Mouse (Mus musculus) intestine, embryonic 16.5 days (tissue): ENCODE results near the gene Nol3. TPM values are rescaled to one million over a fixed set of nuclear protein-coding genes. Genes with fewer than 3 reads are reported as not detected.
A peak's percentile ranks its signal among the peaks of the same experiment; 100 is the strongest.

Experiments used
- ATAC-seq: fragments of 200-750 bp; cut with Nextera tagmentation; 2 replicates; pipeline ENCODE4 v1.8.0; 2017; ENCODE audit warnings: moderate TSS enrichment, moderate library complexity
- H3K27ac ChIP-seq: fragments of 300-500 bp; sonication (generic); 2 replicates; pipeline ENCODE4 v1.5.1; 2014; ENCODE audit warnings: mild to moderate bottlenecking, low read length
- H3K27me3 ChIP-seq: fragments of 300-500 bp; sonication (generic); replicated peaks from 2 replicates; pipeline ENCODE4 v1.6.1; 2014; ENCODE audit warnings: low read length, control low read depth, mixed read lengths; ENCODE audit not compliant: control insufficient read depth, insufficient read depth
- H3K36me3 ChIP-seq: fragments of 300-500 bp; sonication (generic); 2 replicates; pipeline ENCODE4 v1.6.1; 2014; ENCODE audit warnings: low read length, control low read depth; ENCODE audit not compliant: control insufficient read depth, insufficient read depth
- H3K4me1 ChIP-seq: fragments of 300-500 bp; sonication (generic); 2 replicates; pipeline ENCODE4 v1.6.1; 2014; ENCODE audit warnings: low read length, control low read depth, mixed read lengths; ENCODE audit not compliant: control insufficient read depth, insufficient read depth
- H3K4me2 ChIP-seq: fragments of 300-500 bp; sonication (generic); 2 replicates; pipeline ENCODE4 v1.6.1; 2014; ENCODE audit warnings: low read depth, low read length, control low read depth
- H3K4me3 ChIP-seq: fragments of 300-500 bp; sonication (generic); 2 replicates; pipeline ENCODE4 v1.5.1; 2014; ENCODE audit warnings: mild to moderate bottlenecking, low read length
- H3K9ac ChIP-seq: fragments of 300-500 bp; sonication (generic); 2 replicates; pipeline ENCODE4 v1.6.1; 2014; ENCODE audit warnings: low read depth, low read length
- H3K9me3 ChIP-seq: fragments of 300-500 bp; sonication (generic); 2 replicates; pipeline ENCODE4 v1.6.1; 2016; ENCODE audit warnings: low read length, control low read depth; ENCODE audit not compliant: control insufficient read depth
- WGBS: fragments of 180-500 bp; shearing (Covaris S2); extraction: QIAGEN DNeasy Blood & Tissue Kit; methylation state at CpG from one replicate; pipeline ENCODE4 v1.1.7; 2014; 5-methylcytosine and 5-hydroxymethylcytosine counted together
- polyA plus RNA-seq: library from polyadenylated mRNA; unstranded; fragments of >200 nt; fragmentation: Nextera tagmentation; extraction: Ambion mirVana; gene quantifications from 2 replicates; pipeline ENCODE4 v1.2.1, GENCODE M21; 2015

Gene Nol3
- polyA plus RNA-seq, 1 experiment from 2014 or later = 1.4 TPM

GRCm38 (mm10) chr8:105292471-105292870 is 16.5 kb downstream of the Nol3 start:
- WGBS = 84% methylated on average over 7 of the region's 7 CpGs

GRCm38 (mm10) chr8:105293405-105293804 is 17.5 kb downstream of the Nol3 start:
- H3K4me2 ChIP-seq = no peak overlapping the region
- WGBS = 62% methylated on average over 19 of the region's 19 CpGs
- no peaks in the 10 kb centered on the region for H3K36me3 ChIP-seq
- H3K9ac ChIP-seq = no peak overlapping the region
- peaks cover 13% of the 10 kb centered on the region for H3K27me3 ChIP-seq
- no peak for ATAC-seq
- H3K27ac ChIP-seq = no peak overlapping the region
- no peak overlapping the region for H3K4me3 ChIP-seq
- H3K4me1 ChIP-seq = peaks cover 29% of the 10 kb centered on the region
- no peaks in the 10 kb centered on the region for H3K9me3 ChIP-seq

More at GRCm38 (mm10) chr8:105292471-105292870, 16.5 kb downstream of the Nol3 start:
- Histone ChIP-seq H3K4me1 (peaks cover 30% of the 10 kb centered on the region), H3K27ac (no peak overlapping the region), H3K4me2 (no peak overlapping the region), H3K9ac (no peak overlapping the region), H3K4me3 (no peak overlapping the region), H3K36me3 (no peaks in the 10 kb centered on the region), H3K9me3 (no peaks in the 10 kb centered on the region), H3K27me3 (peaks cover 13% of the 10 kb centered on the region)
- ATAC-seq = no peak

DNA sequence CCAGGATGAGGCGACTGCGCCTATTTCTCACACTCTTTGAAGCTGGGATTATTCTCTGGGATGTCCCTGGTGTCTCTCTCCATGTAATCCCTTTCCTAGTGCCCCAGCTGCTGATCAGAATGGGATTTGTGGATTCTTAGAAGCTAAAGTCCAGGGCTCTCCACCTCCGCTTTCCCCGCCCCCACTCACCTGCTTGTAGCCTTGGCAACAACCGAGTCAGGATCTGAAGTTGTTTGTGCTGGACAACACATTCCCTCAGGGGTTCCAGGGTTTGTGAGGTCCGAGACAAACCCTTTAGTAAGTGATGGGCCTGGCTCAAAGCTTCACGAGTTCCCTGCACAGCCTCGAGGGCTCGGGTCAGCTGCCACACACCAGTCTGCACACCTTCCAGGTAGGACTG is 18.8 kb downstream of the Nol3 start:
- H3K36me3 ChIP-seq = no peaks in the 10 kb centered on the region; the same call in 1 of the 2 replicates
- H3K27ac ChIP-seq = no peak overlapping the region
- no peak for ATAC-seq
- peaks cover 11% of the 10 kb centered on the region for H3K27me3 ChIP-seq
- H3K9ac ChIP-seq = no peak overlapping the region
- 73% methylated on average over 9 of the region's 9 CpGs for WGBS
- peaks cover 29% of the 10 kb centered on the region for H3K4me1 ChIP-seq
- H3K4me2 ChIP-seq = 0 out of 2 replicates have a peak overlapping the region, but pooled peaks have one; percentile 17
- no peaks in the 10 kb centered on the region for H3K9me3 ChIP-seq
- H3K4me3 ChIP-seq = no peak overlapping the region

DNA sequence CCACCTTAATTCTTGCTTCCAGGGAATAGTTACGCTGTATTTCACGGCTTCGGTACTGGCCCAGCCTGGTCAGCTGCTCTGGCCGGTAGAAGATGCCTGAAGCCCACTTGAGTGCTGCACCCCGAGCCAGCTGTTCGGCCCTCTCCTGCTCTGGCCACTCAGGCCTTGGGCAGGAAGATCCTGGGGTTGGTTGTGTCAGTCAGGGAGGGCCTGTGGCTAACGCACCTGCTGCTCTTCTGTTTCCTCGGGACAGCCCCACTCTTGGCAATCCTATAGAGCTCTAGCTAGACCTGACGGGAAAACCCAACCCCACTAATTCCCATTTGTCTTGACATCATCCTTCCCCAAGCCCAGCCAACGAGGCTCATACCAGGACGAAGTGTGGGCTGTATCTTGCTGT is 19.3 kb downstream of the Nol3 start:
- peak overlapping the region; percentile 11; the same call in 1 of the 2 replicates for H3K4me3 ChIP-seq
- peaks cover 27% of the 10 kb centered on the region for H3K4me1 ChIP-seq
- H3K27me3 ChIP-seq = peaks cover 6% of the 10 kb centered on the region
- peaks cover 1% of the 10 kb centered on the region; the same call in 1 of the 2 replicates for H3K36me3 ChIP-seq
- no peak overlapping the region for H3K9ac ChIP-seq
- ATAC-seq = no peak
- peak overlapping the region; percentile 51; the same call in 1 of the 2 replicates for H3K27ac ChIP-seq
- H3K9me3 ChIP-seq = no peaks in the 10 kb centered on the region
- 69% methylated on average over 11 of the region's 11 CpGs for WGBS
- H3K4me2 ChIP-seq = peak overlapping the region; percentile 17; the same call in 1 of the 2 replicates

DNA sequence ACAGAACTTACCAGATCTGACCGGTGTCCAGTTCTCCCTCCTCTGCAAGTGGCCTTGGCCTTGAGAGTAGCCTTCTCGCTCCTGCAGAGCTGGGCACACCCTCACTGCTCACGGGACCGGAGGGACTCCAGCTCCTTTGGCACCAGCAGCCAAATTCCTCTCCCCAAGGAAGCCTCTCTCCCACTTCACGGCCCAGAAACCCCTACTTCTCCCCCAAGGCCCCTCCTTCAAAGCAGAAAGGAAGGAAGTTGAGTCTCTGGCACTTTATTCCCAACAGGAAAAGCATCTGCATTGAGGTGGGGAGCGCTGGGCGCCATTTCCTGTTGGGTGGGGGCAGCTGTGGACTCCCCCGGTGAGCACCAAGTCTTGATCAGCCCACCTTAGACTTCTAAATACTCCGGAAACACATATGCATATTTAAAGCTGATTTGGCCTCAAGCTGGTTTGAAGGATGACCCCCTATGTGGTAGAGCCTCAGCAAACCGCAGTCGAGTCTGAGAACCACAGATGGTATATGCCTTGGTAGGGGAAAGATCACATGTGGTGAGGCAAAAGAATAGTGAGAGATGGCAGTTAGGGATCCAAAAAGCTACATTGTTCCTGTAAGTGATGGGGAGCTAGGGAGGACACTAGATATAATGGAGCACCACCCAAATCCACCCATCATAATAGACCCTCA is 20.1 kb downstream of the Nol3 start, which contains the start of gene Exoc3l:
TSS of gene Exoc3l (minus strand) at position 207 of the 679 bp plus-strand sequence.
- H3K4me2 ChIP-seq = peak within 1 kb of the TSS; percentile 73
- ATAC-seq = no peak
- peaks cover 6% of the 10 kb centered on the region for H3K36me3 ChIP-seq
- peak within 1 kb of the TSS; percentile 51 for H3K27ac ChIP-seq
- H3K4me1 ChIP-seq = peaks cover 20% of the 10 kb centered on the region
- peak within 1 kb of the TSS; percentile 98 for H3K4me3 ChIP-seq
- H3K9me3 ChIP-seq = no peaks in the 10 kb centered on the region
- WGBS = 62% methylated on average over 11 of the region's 11 CpGs
- H3K27me3 ChIP-seq = no peaks in the 10 kb centered on the region
- peak within 1 kb of the TSS; percentile 96; the same call in 1 of the 2 replicates for H3K9ac ChIP-seq

DNA sequence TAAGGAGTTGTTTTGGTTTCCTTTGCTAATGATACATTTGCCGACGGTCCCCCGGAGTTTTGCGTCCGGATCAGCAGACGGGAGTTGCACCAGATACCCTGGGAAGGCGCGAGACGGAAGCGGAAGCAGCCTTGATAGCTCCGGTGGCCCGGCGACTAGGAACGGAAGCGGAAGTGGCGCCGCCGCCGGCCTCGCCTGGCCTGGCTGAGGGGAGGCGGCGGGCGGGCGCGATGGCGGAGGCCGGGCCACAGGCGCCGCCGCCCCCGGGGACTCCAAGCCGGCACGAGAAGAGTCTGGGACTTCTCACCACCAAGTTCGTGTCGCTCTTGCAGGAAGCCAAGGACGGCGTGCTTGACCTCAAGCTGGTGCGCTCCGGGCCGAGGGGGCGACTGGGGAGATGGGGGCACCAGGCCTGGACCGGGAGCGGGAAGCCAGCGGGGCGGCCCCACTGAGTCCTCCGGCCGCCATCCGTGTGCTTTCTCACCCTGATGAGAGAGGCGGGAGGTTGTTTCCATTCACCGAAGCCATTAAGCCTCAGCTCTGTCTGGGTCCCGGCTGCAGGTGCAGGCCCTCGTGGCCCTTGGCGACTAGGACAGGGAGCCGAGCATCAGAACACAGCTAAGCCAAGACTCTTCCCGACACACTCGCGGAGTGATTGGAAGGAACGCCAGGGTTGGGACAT is 21.7 kb downstream of the Nol3 start, which contains the start of gene E2f4:
TSS of gene E2f4 (plus strand) at position 153 of the 682 bp plus-strand sequence.
- Histone ChIP-seq H3K27me3 (no peaks in the 10 kb centered on the region), H3K4me2 (peak within 1 kb of the TSS; percentile 73), H3K4me1 (peaks cover 20% of the 10 kb centered on the region), H3K4me3 (peak within 1 kb of the TSS; percentile 98), H3K36me3 (peaks cover 15% of the 10 kb centered on the region), H3K9me3 (no peaks in the 10 kb centered on the region), H3K27ac (peak within 1 kb of the TSS; percentile 74), H3K9ac (peak within 1 kb of the TSS; percentile 96)
- under 1% methylated on average over 58 of the region's 58 CpGs for WGBS
- peak; percentile 93 for ATAC-seq

DNA sequence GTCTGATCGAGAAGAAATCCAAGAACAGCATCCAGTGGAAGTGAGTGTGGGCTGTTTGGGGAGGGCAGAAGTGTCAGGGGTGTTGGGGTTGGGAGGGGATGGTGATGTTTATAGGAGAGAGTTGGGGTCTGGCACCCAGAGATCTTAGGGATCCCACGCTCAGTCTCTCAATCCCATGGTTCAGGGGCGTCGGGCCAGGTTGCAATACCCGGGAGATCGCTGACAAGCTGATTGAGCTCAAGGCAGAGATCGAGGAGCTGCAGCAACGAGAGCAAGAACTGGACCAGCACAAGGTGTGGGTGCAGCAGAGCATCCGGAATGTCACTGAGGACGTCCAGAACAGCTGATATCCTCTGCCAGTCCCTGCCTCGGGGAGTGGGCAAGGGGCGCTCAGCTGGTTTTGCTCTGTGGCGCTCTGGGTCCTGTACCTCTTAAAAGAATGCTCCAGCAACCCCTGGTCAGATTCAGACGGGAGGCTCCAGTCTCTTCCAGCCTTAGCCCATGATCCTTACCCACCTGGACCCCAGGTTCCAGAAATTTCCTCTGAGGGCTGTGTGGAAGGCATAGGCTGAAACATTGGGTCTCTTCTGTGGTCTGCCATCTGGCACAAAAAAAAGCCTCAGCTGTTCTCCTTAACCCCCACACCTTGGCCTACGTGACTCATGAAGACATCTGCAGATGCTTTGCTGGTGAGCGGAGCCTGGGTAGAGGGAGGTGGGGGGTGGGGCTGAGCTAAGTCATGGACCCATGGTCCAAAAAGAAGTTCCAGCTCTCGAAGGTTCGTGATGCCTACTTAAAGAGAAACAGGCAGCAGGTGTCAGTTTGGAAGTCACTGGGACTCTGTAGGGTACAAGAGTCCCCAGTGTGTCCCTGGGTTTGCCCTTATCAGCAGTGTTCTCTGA is 22.7 kb downstream of the Nol3 start:
- Histone ChIP-seq H3K9me3 (no peaks in the 10 kb centered on the region), H3K9ac (peak overlapping the region; percentile 96), H3K4me2 (peak overlapping the region; percentile 73), H3K36me3 (peaks cover 15% of the 10 kb centered on the region), H3K27ac (no peak overlapping the region), H3K4me1 (peaks cover 20% of the 10 kb centered on the region), H3K4me3 (peak overlapping the region; percentile 98), H3K27me3 (no peaks in the 10 kb centered on the region)
- WGBS = 50% methylated on average over 18 of the region's 18 CpGs
- no peak for ATAC-seq

DNA sequence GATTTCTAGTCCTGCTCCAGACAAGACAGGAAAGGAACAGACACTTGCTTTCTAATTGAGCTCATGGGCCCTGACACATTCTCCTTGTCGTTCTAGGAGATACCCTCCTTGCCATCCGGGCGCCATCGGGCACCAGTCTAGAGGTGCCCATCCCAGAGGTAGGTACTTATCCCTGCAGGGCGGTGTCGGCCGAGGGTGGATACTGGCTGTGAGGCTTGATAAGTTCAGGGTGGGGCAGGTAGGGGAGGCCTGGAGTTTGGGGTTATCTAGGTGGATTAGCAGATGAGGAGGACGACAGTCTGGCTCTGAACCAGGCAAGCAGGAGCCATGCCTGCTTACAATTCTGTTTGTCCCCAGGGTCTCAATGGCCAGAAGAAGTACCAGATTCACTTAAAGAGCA is 24.0 kb downstream of the Nol3 start:
- peak; percentile 25; the same call in 1 of the 2 replicates for ATAC-seq
- Histone ChIP-seq H3K4me2 (no peak overlapping the region), H3K4me3 (no peak overlapping the region), H3K27ac (no peak overlapping the region), H3K9me3 (no peaks in the 10 kb centered on the region), H3K27me3 (no peaks in the 10 kb centered on the region), H3K9ac (no peak overlapping the region), H3K36me3 (peaks cover 15% of the 10 kb centered on the region), H3K4me1 (peaks cover 28% of the 10 kb centered on the region)
- WGBS = 89% methylated on average over 8 of the region's 8 CpGs

DNA sequence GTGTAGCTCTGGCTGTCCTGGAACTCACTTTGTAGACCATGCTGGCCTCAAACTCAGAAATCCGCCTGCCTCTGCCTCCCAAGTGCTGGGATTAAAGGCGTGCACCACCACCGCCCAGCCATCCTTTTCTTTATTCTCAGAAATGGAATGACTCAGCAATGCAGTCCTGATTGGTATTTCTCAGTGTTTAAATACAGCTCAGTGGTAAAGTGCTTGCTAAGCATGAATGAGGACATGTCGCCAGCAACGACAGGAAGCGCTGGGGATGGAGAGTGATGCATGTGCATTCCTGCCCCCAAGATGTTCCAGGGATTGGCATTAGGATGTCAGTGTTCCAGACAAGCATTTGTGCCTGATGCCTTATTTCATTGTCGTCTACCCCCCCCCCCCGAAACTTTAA is 27.5 kb downstream of the Nol3 start:
- Histone ChIP-seq H3K9me3 (no peaks in the 10 kb centered on the region), H3K27me3 (no peaks in the 10 kb centered on the region), H3K4me1 (peaks cover 26% of the 10 kb centered on the region), H3K9ac (no peak overlapping the region), H3K27ac (no peak overlapping the region), H3K36me3 (peaks cover 20% of the 10 kb centered on the region), H3K4me2 (no peak overlapping the region), H3K4me3 (no peak overlapping the region)
- WGBS = 82% methylated on average over 8 of the region's 8 CpGs
- ATAC-seq = no peak
